Mouse (Mus musculus) left cerebral cortex, postnatal 4 days (tissue): ENCODE data around the gene Ercc8. TPM values are rescaled to one million over a fixed set of nuclear protein-coding genes. Genes with fewer than 3 reads are reported as not detected.

Experiments used
- DNase-seq: peaks from one replicate; pipeline ENCODE4 v3.0.0-alpha.2; 2022
- intact Hi-C: fragments of 180-260 bp; cut with DNase I; formaldehyde crosslinking; loops from one replicate; pipeline ENCODE4 v1.15.1; 2025
- total RNA-seq, 2 experiments: library from RNA; stranded (reverse); gene quantifications; 2 replicates each; pipeline ENCODE4 v1.2.3; 2021

The Ercc8 gene
- total RNA-seq, 2 experiments from 2014 or later = 39.6 to 40.5 TPM

DNA sequence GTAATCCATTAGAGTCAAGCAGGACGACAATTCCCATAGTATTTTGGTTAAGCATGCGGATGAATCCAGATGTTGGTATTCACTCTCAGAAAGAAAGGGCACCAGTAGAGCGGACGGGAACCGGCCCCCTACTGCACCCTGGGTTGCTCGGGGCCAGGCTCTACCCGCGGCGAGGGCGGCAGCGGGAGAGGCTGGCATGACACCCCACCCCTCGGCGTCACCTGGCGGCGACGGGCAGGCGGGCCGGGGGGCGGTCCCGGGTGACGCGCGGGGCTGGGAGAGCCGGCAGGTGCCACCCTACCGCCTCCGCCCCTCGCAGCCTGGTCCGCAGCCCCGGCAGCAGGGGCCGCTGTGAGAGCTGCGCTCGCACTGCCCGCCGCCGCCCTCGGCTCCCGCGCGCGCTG lies 55.6 kb downstream of the Ercc8 start, which contains the start of gene Elovl7:
Gene Elovl7 (plus strand): TSS at position 324 of the 404 bp plus-strand sequence.
- peak; percentile 51 for DNase-seq
- intact Hi-C loops = loop anchor here (5.0 kb wide), 1 partner anchor 113 kb away; no protein-coding TSS in a partner anchor

DNA sequence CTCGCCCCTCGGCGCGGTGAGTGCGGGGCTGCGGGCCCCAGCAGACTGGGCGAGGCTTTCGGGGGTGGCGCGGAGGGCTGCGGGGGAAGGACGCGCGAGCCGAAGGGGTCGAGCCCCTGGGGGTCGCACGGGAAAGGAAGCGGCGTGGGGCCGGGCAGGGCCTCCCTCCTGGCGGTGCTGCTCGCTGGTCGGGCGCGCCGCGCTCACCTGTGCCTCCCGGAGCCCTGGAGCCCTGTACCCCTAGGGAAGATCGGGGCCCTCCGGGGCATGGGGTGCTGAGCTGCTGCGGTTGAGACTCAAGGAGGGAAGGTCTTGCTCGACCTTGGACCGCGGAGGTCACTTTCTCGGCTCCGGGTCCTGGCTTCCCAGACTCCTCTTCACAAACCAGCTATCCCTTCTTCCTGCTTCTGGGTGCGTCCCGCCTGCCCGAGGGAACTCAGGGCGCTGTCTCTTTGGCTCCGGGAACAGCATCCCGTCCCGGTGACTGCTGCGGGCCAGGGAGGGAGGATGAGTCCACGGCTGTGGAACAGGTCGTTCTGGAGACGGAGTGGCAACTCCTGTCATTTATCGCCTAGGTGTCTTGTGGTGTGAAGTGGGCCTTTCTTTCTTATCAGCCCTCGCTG lies 56.1 kb downstream of the Ercc8 start:
- intact Hi-C loops = loop anchor here (5.0 kb wide), 1 partner anchor 113 kb away; no protein-coding TSS in a partner anchor
- DNase-seq = peak; percentile 3

- no peak for DNase-seq
- intact Hi-C loops = no loop called here
Measured at GRCm38 (mm10) chr13:108215231-108215780, 56.8 kb downstream of the Ercc8 start.

GRCm38 (mm10) chr13:108219773-108220172 lies 61.2 kb downstream of the Ercc8 start:
- no peak for DNase-seq
- intact Hi-C loops = no loop called here

DNA sequence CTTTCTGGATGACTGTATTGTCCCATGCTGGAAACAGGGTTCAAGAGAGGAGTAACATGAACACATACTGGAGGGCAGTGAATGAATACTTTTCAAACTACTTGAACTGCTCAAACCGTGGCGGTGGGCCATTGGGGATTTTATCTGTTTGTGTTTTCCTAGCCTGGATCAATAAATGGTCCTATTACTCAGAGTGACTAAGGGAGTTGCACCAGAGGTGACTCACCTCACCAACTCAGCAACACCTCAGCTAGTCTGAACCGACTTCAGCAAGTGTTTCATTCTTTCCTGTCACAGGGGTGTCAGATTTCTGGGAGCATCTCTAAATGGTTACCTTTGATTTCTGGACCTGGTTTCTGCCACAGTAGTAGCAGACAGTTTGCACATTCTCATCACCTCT lies 70.7 kb downstream of the Ercc8 start:
- intact Hi-C loops = no loop called here

GRCm38 (mm10) chr13:108229634-108230330 lies 71.3 kb downstream of the Ercc8 start:
- DNase-seq = no peak
- intact Hi-C loops = no loop called here

More for the DNA sequence above, 70.7 kb downstream of the Ercc8 start:
- DNase-seq = no peak

DNA sequence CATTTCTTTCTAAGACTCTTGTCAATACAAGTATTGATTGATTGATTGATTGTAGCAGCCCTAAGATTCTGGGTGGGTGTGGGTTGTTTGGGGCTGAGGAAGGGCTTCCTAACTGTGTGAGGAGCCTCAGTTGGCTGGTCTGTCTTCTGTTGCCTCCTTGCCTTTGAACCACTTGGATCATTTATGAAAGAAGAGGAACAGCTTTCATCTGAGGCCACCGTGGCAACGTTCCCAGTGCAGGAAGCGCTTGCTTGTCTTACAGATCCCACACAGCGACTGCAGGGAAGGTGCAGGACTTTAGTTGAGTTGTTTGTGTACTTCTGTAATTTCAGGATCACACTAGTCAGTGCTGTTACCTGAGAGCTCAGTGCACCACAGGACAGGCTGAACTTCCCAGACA lies 81.5 kb downstream of the Ercc8 start:
- peak; percentile 5 for DNase-seq
- intact Hi-C loops = no loop called here

GRCm38 (mm10) chr13:108241715-108242114 lies 83.2 kb downstream of the Ercc8 start:
- intact Hi-C loops = no loop called here
- DNase-seq = no peak

Other genes with a start within 250 kb of the Ercc8 start
- gene Smim15, start 114.3 kb upstream of the Ercc8 start, total RNA-seq = 10 to 100 TPM; 27.5 to 32.7 TPM
- gene Ndufaf2, start 108 bp upstream of the Ercc8 start, total RNA-seq = 10 to 100 TPM; 30.5 to 30.9 TPM
- gene Elovl7, start 55.7 kb downstream of the Ercc8 start, total RNA-seq = 1 to 10 TPM; 2.7 to 3.5 TPM
- 1 to 10 TPM; 1.9 to 2.0 TPM for gene Depdc1b, start 157.6 kb downstream of the Ercc8 start, total RNA-seq